Mouse (Mus musculus) midbrain, postnatal 0 days (tissue): ENCODE measurements around the gene N6amt1. TPM values are rescaled to one million over a fixed set of nuclear protein-coding genes. Genes with fewer than 3 reads are reported as not detected.

Experiments
- ATAC-seq: fragments of 200-750 bp; cut with Nextera tagmentation; 2 replicates; pipeline ENCODE4 v1.8.0; 2017; ENCODE audit warnings: moderate number of reproducible peaks, mild to moderate bottlenecking, moderate TSS enrichment, moderate library complexity; ENCODE audit not compliant: low FRiP score
- DNase-seq: peaks from one replicate; pipeline ENCODE4 v3.0.0-alpha.2; 2015; ENCODE audit warnings: low spot score
- H3K27ac ChIP-seq: fragments of 300-500 bp; sonication (generic); 2 replicates; pipeline ENCODE4 v1.5.1; 2014; ENCODE audit warnings: low read depth, mild to moderate bottlenecking, low read length, mixed read lengths
- H3K27me3 ChIP-seq: fragments of 300-500 bp; sonication (generic); 2 replicates; pipeline ENCODE4 v1.6.1; 2014; ENCODE audit warnings: low read length, control low read depth, mixed read lengths; ENCODE audit not compliant: insufficient read depth
- H3K36me3 ChIP-seq: fragments of 300-500 bp; sonication (generic); 2 replicates; pipeline ENCODE4 v1.6.1; 2014; ENCODE audit warnings: low read length, control low read depth, mixed read lengths; ENCODE audit not compliant: insufficient read depth
- H3K4me1 ChIP-seq: fragments of 300-500 bp; sonication (generic); 2 replicates; pipeline ENCODE4 v1.6.1; 2014; ENCODE audit warnings: mild to moderate bottlenecking, control low read depth, antibody characterized with exemption, low read length, mixed read lengths; ENCODE audit not compliant: insufficient read depth
- H3K4me2 ChIP-seq: fragments of 300-500 bp; sonication (generic); 2 replicates; pipeline ENCODE4 v1.6.1; 2014; ENCODE audit warnings: low read depth, mild to moderate bottlenecking, low read length, mixed read lengths; ENCODE audit not compliant: poor library complexity, severe bottlenecking
- H3K4me3 ChIP-seq: fragments of 300-500 bp; sonication (generic); 2 replicates; pipeline ENCODE4 v1.5.1; 2014; ENCODE audit warnings: low read depth, mild to moderate bottlenecking, low read length, moderate library complexity
- H3K9ac ChIP-seq: fragments of 300-500 bp; sonication (generic); replicated peaks from 2 replicates; pipeline ENCODE4 v1.6.1; 2014; ENCODE audit warnings: mild to moderate bottlenecking, low read length, moderate library complexity, mixed read lengths; ENCODE audit not compliant: poor library complexity, severe bottlenecking
- H3K9me3 ChIP-seq: fragments of 300-500 bp; sonication (generic); 2 replicates; pipeline ENCODE4 v1.6.1; 2016; ENCODE audit warnings: low read length, control low read depth
- CTCF ChIP-seq: IDR thresholded peaks from 2 replicates; pipeline ENCODE4 v1.5.1; 2016; ENCODE audit warnings: antibody characterized with exemption, mild to moderate bottlenecking
- WGBS: fragments of 180-500 bp; shearing (Covaris S2); extraction: QIAGEN DNeasy Blood & Tissue Kit; methylation state at CpG from one replicate; pipeline ENCODE4 v1.1.7; 2014; 5-methylcytosine and 5-hydroxymethylcytosine counted together
- polyA plus RNA-seq: library from polyadenylated mRNA; unstranded; fragments of >200 nt; fragmentation: Nextera tagmentation; extraction: Ambion mirVana; gene quantifications from 2 replicates; pipeline ENCODE4 v1.2.1, GENCODE M21; 2015
- total RNA-seq: library from RNA; depleted of rRNA; stranded (reverse); fragments of >200 nt; gene quantifications from 2 replicates; pipeline ENCODE4 v1.2.3, GENCODE M21; 2014; rRNA removed

The N6amt1 gene
- total RNA-seq (10.9 and 18.5 TPM in 2 replicates), polyA plus RNA-seq (31.5 and 34.4 TPM in 2 replicates)

DNA sequence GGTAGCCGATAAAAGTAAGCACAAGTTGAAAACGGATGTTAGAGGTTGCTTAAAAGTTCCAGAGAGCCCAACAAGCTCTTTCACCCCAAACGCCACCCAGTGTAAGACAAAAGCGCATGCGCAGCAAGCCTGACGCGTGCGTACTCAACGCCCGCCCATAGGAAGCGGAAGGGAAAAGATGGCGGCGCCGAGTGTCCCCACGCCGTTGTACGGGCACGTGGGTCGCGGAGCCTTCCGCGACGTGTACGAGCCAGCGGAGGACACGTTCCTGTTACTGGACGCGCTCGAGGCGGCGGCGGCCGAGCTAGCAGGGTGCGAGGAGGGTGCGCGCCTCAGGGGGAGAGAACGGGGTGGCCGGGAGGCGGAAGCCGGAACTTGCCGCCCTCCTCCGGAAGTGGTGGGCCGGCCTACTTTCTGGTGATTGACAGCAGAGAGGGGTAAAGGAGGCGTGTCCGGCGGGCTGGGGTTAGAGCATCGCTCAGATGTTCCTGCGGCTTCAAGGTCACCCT, at the start of gene N6amt1:
Gene N6amt1 (plus strand): TSS at position 111 of the 509 bp plus-strand sequence.
- peak within 1 kb of the TSS; percentile 56 for H3K4me2 ChIP-seq
- no peaks in the 10 kb centered on the region for H3K27me3 ChIP-seq
- peak; percentile 39 for TF ChIP-seq CTCF
- peak within 1 kb of the TSS; percentile 81 for H3K4me3 ChIP-seq
- H3K27ac ChIP-seq: peak within 1 kb of the TSS; percentile 94
- H3K4me1 ChIP-seq: no peaks in the 10 kb centered on the region
- H3K9ac ChIP-seq: peak within 1 kb of the TSS; percentile 77
- ATAC-seq: peak; percentile 98
- no peaks in the 10 kb centered on the region for H3K36me3 ChIP-seq
- peak; percentile 97 for DNase-seq
- no peaks in the 10 kb centered on the region for H3K9me3 ChIP-seq
- WGBS: under 1% methylated on average over 47 of the region's 48 CpGs

DNA sequence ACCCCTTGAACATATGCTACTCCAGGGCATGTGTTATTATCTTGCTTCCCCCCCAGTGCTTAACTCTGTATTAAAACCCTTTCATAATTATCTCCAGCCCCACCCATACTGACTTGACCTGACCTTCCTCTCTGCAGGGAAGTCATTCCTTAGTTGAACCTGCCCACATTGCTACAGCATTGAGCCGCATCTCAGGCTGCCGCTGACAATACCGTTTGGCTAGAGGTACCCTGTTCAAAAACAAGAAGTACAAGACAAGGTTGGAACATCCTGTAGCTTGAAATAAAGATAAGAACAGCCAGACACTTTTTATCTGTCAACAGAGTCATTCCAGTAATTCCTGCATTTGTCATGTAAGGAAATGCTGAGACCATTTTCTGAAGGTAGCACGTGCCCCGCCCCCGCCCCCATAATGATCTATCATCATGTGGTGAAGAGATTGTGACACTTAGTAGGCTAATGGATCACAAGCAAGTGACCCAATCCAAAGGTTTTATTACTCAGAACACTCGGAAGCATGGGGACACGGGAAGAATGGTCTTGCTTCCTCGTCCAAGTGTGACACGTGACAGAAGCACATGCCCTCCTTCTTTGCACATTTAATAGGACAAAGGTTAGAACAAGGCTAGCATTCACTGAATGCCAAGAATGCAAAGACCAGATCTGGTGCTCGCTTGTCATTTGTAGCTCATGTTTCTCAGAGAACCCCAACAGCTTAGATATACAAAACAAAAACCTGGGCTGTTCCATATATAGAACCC, 48.6 kb upstream of the N6amt1 start:
- TF ChIP-seq CTCF: no peak
- Histone ChIP-seq H3K4me2 (no peak overlapping the region), H3K27me3 (no peaks in the 10 kb centered on the region), H3K4me3 (no peak overlapping the region), H3K9ac (no peak overlapping the region), H3K4me1 (no peaks in the 10 kb centered on the region), H3K27ac (no peak overlapping the region), H3K36me3 (no peaks in the 10 kb centered on the region), H3K9me3 (no peaks in the 10 kb centered on the region)
- WGBS: 87% methylated on average over 11 of the region's 11 CpGs
- DNase-seq (no peak), ATAC-seq (no peak)

GRCm38 (mm10) chr16:87307109-87307735, 46.8 kb upstream of the N6amt1 start:
- no peak overlapping the region for H3K4me3 ChIP-seq
- H3K27me3 ChIP-seq: no peaks in the 10 kb centered on the region
- no peak for TF ChIP-seq CTCF
- H3K27ac ChIP-seq: no peak overlapping the region
- no peak overlapping the region for H3K4me2 ChIP-seq
- H3K9ac ChIP-seq: no peak overlapping the region
- no peaks in the 10 kb centered on the region for H3K36me3 ChIP-seq
- no peak for DNase-seq
- H3K9me3 ChIP-seq: no peaks in the 10 kb centered on the region
- 84% methylated on average over 10 of the region's 10 CpGs for WGBS
- no peak for ATAC-seq
- no peaks in the 10 kb centered on the region for H3K4me1 ChIP-seq

GRCm38 (mm10) chr16:87310659-87311058, 43.3 kb upstream of the N6amt1 start:
- Histone ChIP-seq H3K27ac (no peak overlapping the region), H3K36me3 (no peaks in the 10 kb centered on the region), H3K9ac (no peak overlapping the region), H3K27me3 (no peaks in the 10 kb centered on the region), H3K4me2 (no peak overlapping the region), H3K4me3 (no peak overlapping the region), H3K9me3 (no peaks in the 10 kb centered on the region), H3K4me1 (no peaks in the 10 kb centered on the region)
- DNase-seq (no peak), ATAC-seq (no peak)
- no peak for TF ChIP-seq CTCF
- 91% methylated on average over 4 of the region's 4 CpGs for WGBS

DNA sequence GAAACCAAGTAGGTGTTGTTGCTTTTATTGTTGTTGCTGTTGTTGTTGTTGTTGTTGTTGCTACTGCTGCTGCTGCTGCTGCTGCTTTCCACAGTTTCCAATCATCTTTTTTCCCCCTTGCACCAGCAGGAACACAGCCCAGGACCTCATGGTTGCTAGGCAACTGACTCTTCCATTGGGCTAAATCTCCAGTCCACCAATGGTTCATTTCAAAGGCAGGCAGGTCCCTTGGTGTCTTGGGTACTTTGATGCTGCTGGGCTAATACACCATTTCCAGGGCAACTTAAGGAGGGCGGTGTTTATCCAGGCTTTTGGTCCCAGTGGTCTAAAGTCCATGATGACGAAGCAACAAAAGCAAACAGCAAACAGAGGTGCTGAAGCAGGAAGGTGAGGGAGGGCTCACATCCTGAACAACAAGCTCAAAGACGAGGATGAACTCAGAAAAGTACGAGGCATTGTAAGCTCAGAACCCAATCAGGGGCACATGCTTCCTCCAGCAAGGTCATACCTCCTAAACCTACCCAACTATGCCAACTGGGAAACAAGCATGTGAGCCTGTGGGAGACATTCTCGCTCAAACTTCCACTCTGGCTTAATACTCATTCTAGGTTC, 35.7 kb upstream of the N6amt1 start:
- Histone ChIP-seq H3K9me3 (no peaks in the 10 kb centered on the region), H3K4me1 (no peaks in the 10 kb centered on the region), H3K27ac (no peak overlapping the region), H3K9ac (no peak overlapping the region), H3K27me3 (no peaks in the 10 kb centered on the region), H3K4me2 (no peak overlapping the region), H3K36me3 (no peaks in the 10 kb centered on the region), H3K4me3 (no peak overlapping the region)
- 25% methylated on average over 5 of the region's 5 CpGs for WGBS
- no peak for TF ChIP-seq CTCF
- ATAC-seq (peak; percentile 53), DNase-seq (peak; percentile 43)
